15 mouse cellular contexts compared by ENCODE assay signal in the genomic region with DNA sequence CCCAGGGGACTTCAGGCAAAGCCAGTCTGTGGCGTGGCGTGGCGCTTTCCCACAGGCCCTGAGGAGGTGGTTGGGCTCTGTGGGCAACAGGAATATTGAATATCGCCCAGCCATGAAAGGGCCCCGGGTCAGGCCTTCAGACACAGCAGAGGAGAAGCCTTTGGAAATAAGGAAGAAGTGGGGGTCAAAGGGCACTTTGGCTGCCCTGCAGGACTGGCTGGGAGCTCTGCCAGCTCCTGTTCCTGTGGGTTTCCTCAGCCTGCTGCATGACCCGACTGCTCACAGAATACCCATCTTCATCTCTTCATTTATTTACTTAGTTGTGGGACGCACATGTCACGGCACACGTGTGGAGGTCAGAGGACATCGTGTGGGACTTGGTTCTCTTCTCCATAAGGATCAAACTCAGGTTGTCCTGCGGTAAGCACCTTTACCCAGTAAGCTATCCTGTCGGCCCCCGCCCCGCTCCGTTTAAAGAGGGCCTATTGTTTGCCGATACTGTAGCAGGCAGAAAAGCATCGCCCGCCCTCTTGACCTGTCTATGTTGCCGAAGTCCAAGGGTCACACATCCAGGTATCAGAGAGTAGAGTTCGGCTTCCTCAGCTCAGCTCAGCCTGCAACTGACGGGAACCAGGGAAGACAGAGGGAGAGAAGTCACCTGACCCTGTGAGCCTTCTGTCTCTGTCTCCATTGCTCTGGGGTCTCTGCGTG. TPM values are rescaled to one million over a fixed set of nuclear protein-coding genes. Genes with fewer than 3 reads are reported as not detected.
DNase-seq lines count a peak whose midpoint lies in the region; ATAC-seq and TF ChIP-seq lines count a peak whose summit lies in the region.
"Had no signal": no experiment of that assay in that cellular context is flagged by ENCODE, and none has a peak within 500 bp of the region (broad histone marks: within the 10 kb centered on the region; RNA-seq: fewer than 3 reads in every experiment).

No protein-coding gene starts in this region.

- TF ChIP-seq EP300 in liver, embryonic 14.5 days (IDR thresholded peaks at IDR 0.05; ENCODE audit: low read depth) = no peak

- no peak for TF ChIP-seq CTCF in liver, embryonic 14.5 days (IDR thresholded peaks at IDR 0.05; ENCODE audit: low read depth)

- H3K9me3 ChIP-seq in hindbrain, embryonic 10.5 days = no peaks in the 10 kb centered on the region
- no peaks in the 10 kb centered on the region for H3K9me3 ChIP-seq in hindbrain, embryonic 11.5 days (ENCODE audit: control insufficient read depth, low read length)
- H3K9me3 ChIP-seq in ES-E14 (ENCODE audit: control insufficient read depth, insufficient read depth, low read depth, low read length) = no peaks in the 10 kb centered on the region
- H3K9me3 ChIP-seq in liver, embryonic 14.5 days (ENCODE audit: control insufficient read depth, low read length) = no peaks in the 10 kb centered on the region
- no peaks in the 10 kb centered on the region for H3K9me3 ChIP-seq in embryonic facial prominence, embryonic 10.5 days
- H3K9me3 ChIP-seq: limb, embryonic 12.5 days; neural tube, embryonic 12.5 days had no signal

- 50% methylated on average over 22 of the region's 22 CpGs for WGBS in hindbrain, embryonic 10.5 days
- 62% methylated on average over 22 of the region's 22 CpGs for WGBS in hindbrain, embryonic 11.5 days
- 63% methylated on average over 22 of the region's 22 CpGs for WGBS in liver, embryonic 14.5 days (ENCODE audit: insufficient replicate concordance)
- WGBS in embryonic facial prominence, embryonic 10.5 days = 58% methylated on average over 22 of the region's 22 CpGs

- in situ Hi-C loops in ES-E14 (cut with MboI; ENCODE audit: low sequenced_read_pairs in 2 of 2, unreplicated experiment in 2 of 2) = no loop called here

- peak overlapping the region; percentile 51 for H3K27ac ChIP-seq in hindbrain, embryonic 10.5 days
- H3K27ac ChIP-seq in hindbrain, embryonic 11.5 days (ENCODE audit: low read depth, low read length) = no peak overlapping the region
- no peak overlapping the region for H3K27ac ChIP-seq in ES-E14 (ENCODE audit: insufficient read depth, low read depth, low read length, poor library complexity, severe bottlenecking)
- H3K27ac ChIP-seq in liver, embryonic 14.5 days = no peak overlapping the region
- H3K27ac ChIP-seq in embryonic facial prominence, embryonic 10.5 days (replicated peaks) = no peak overlapping the region
- H3K27ac ChIP-seq: limb, embryonic 12.5 days; neural tube, embryonic 12.5 days had no signal

- no peak overlapping the region for H3K4me3 ChIP-seq in hindbrain, embryonic 10.5 days
- no peak overlapping the region for H3K4me3 ChIP-seq in hindbrain, embryonic 11.5 days (ENCODE audit: low read depth, low read length)
- peak overlapping the region; percentile 16 to 33; a peak in 2 of 4 replicates for H3K4me3 ChIP-seq in ES-E14 (ENCODE audit: insufficient read depth in 1 of 2, low read depth in 1 of 2, low read length in 2 of 2, poor library complexity in 1 of 2, severe bottlenecking in 1 of 2)
- no peak overlapping the region for H3K4me3 ChIP-seq in liver, embryonic 14.5 days (ENCODE audit: insufficient read depth in 1 of 2, low read depth in 2 of 2, low read length in 2 of 2)
- no peak overlapping the region for H3K4me3 ChIP-seq in embryonic facial prominence, embryonic 10.5 days
- H3K4me3 ChIP-seq: limb, embryonic 12.5 days; neural tube, embryonic 12.5 days had no signal

- H3K4me2 ChIP-seq in hindbrain, embryonic 11.5 days (replicated peaks; ENCODE audit: low read depth, low read length) = no peak overlapping the region
- H3K4me2 ChIP-seq in liver, embryonic 14.5 days (ENCODE audit: low read depth) = no peak overlapping the region
- H3K4me2 ChIP-seq: limb, embryonic 12.5 days; neural tube, embryonic 12.5 days had no signal

- H3K9ac ChIP-seq in hindbrain, embryonic 11.5 days (ENCODE audit: low read depth, low read length) = no peak overlapping the region
- H3K9ac ChIP-seq in ES-E14 (ENCODE audit: insufficient read depth, low read depth, low read length, poor library complexity, severe bottlenecking) = 0 out of 2 replicates have a peak overlapping the region, but pooled peaks have one; percentile 18
- H3K9ac ChIP-seq in liver, embryonic 14.5 days (replicated peaks) = no peak overlapping the region
- H3K9ac ChIP-seq: limb, embryonic 12.5 days; neural tube, embryonic 12.5 days had no signal

- DNase-seq in hindbrain, embryonic 10.5 days (ENCODE audit: low spot score) = peak; percentile 23
- DNase-seq in hindbrain, embryonic 11.5 days (ENCODE audit: low spot score) = no peak
- DNase-seq in ES-E14 (ENCODE audit: low read depth, low spot score) = no peak
- peak; percentile 86 for DNase-seq in kidney, postnatal 14 days
- DNase-seq in liver, embryonic 14.5 days (ENCODE audit: low read depth in 3 of 3, low spot score in 3 of 3) = no peak
- no peak for DNase-seq in embryonic facial prominence, embryonic 10.5 days (ENCODE audit: low spot score)
- DNase-seq in lung, postnatal 4 days = no peak
- no peak for DNase-seq in lung, postnatal 36 days
- DNase-seq: B cell, adult 2 months; heart, postnatal 14 days; layer of hippocampus, postnatal 36 days; lung, postnatal 14 days; thymus, adult 18-20 months had no signal

- H3K4me1 ChIP-seq in hindbrain, embryonic 10.5 days (replicated peaks) = peaks cover 31% of the 10 kb centered on the region
- H3K4me1 ChIP-seq in hindbrain, embryonic 11.5 days (replicated peaks; ENCODE audit: control insufficient read depth, insufficient read depth, low read length) = no peaks in the 10 kb centered on the region
- H3K4me1 ChIP-seq in ES-E14 (ENCODE audit: control insufficient read depth in 2 of 2, insufficient read depth in 2 of 2, low read length in 2 of 2, poor library complexity in 1 of 2) = peaks cover 8 to 20% of the 10 kb centered on the region in 2 experiments
- H3K4me1 ChIP-seq in liver, embryonic 14.5 days (replicated peaks; ENCODE audit: control insufficient read depth in 2 of 2, insufficient read depth in 2 of 2, low read length in 1 of 2) = peaks cover 0 to 3% of the 10 kb centered on the region in 2 experiments; a peak in 2 of 4 replicates
- peaks cover 33% of the 10 kb centered on the region for H3K4me1 ChIP-seq in embryonic facial prominence, embryonic 10.5 days
- H3K4me1 ChIP-seq: neural tube, embryonic 12.5 days had no signal

- ATAC-seq in hindbrain, embryonic 11.5 days (ENCODE audit: low FRiP score) = no peak
- peak; percentile 25 for ATAC-seq in liver, embryonic 14.5 days (ENCODE audit: insufficient read depth)

- no peaks in the 10 kb centered on the region for H3K36me3 ChIP-seq in hindbrain, embryonic 10.5 days
- H3K36me3 ChIP-seq in hindbrain, embryonic 11.5 days (ENCODE audit: control insufficient read depth, insufficient read depth, low read length) = no peaks in the 10 kb centered on the region
- no peaks in the 10 kb centered on the region for H3K36me3 ChIP-seq in ES-E14 (ENCODE audit: control insufficient read depth, insufficient read depth, low read length, poor library complexity, severe bottlenecking)
- H3K36me3 ChIP-seq in liver, embryonic 14.5 days (replicated peaks; ENCODE audit: control insufficient read depth, insufficient read depth, low read depth) = no peaks in the 10 kb centered on the region
- no peaks in the 10 kb centered on the region for H3K36me3 ChIP-seq in embryonic facial prominence, embryonic 10.5 days (replicated peaks)
- H3K36me3 ChIP-seq: limb, embryonic 12.5 days; neural tube, embryonic 12.5 days had no signal

- no peaks in the 10 kb centered on the region for H3K27me3 ChIP-seq in hindbrain, embryonic 10.5 days (ENCODE audit: insufficient read depth, poor library complexity, severe bottlenecking)
- H3K27me3 ChIP-seq in hindbrain, embryonic 11.5 days (ENCODE audit: control insufficient read depth, insufficient read depth, low read length) = no peaks in the 10 kb centered on the region
- H3K27me3 ChIP-seq in liver, embryonic 14.5 days (ENCODE audit: control insufficient read depth, insufficient read depth, low read length) = no peaks in the 10 kb centered on the region
- no peaks in the 10 kb centered on the region for H3K27me3 ChIP-seq in embryonic facial prominence, embryonic 10.5 days (replicated peaks; ENCODE audit: low read depth, poor library complexity, severe bottlenecking)
- H3K27me3 ChIP-seq: limb, embryonic 12.5 days; neural tube, embryonic 12.5 days had no signal

TF ChIP-seq in ES-E14, 5 proteins besides CTCF, POLR2A, EP300 and RAD21:
- TF ChIP-seq CHD2 (IDR thresholded peaks at IDR 0.05; ENCODE audit: low read depth, low read length) = no peak
- TF ChIP-seq MAFK (IDR thresholded peaks at IDR 0.05; ENCODE audit: insufficient read depth, low read depth, low read length) = no peak
- no peak for TF ChIP-seq ZNF384 (IDR thresholded peaks at IDR 0.05; ENCODE audit: low read depth, low read length)
- no peak for TF ChIP-seq HCFC1 (IDR thresholded peaks at IDR 0.05; ENCODE audit: borderline replicate concordance, insufficient read depth, low read length)
- no peak for TF ChIP-seq ZC3H11A (IDR thresholded peaks at IDR 0.05; ENCODE audit: borderline replicate concordance, low read depth, low read length)
TF ChIP-seq in ES-E14: peak in this region for 0.

RNA-seq across cellular contexts. Expression of gene Adnp, which starts 59.0 kb away (rescaled TPM):
- 2.3 and 2.7 TPM in 2 replicates for polyA plus RNA-seq in hindbrain, embryonic 10.5 days (2016; fragmentation: Nextera tagmentation; extraction: Ambion mirVana)
- 2.8 and 8.5 TPM in 2 replicates for polyA plus RNA-seq in hindbrain, embryonic 11.5 days (2014; fragmentation: Nextera tagmentation; extraction: Ambion mirVana)
- total RNA-seq in ES-E14 (2012; rRNA removed) = 13.2 and 15.9 TPM in 2 replicates
- 6.6 and 7.5 TPM in 2 replicates for polyA plus RNA-seq in liver, embryonic 14.5 days (2012; rRNA removed)
- 0.51 and 1.6 TPM in 2 replicates for polyA plus RNA-seq in liver, embryonic 14.5 days (2014; fragmentation: Nextera tagmentation; extraction: Ambion mirVana)
- polyA plus RNA-seq in embryonic facial prominence, embryonic 10.5 days (2016; fragmentation: Nextera tagmentation; extraction: Ambion mirVana) = 3.4 and 3.5 TPM in 2 replicates

Comparison
In these comparisons a context has a peak if more than half of its experiments do, and no peak if none do; other contexts are left out.
1. DNase-seq: peak in hindbrain, embryonic 10.5 days (single experiment) and kidney, postnatal 14 days (single experiment); none in hindbrain, embryonic 11.5 days (single experiment), ES-E14 (single experiment), liver, embryonic 14.5 days (0 of 3), embryonic facial prominence, embryonic 10.5 days (single experiment), lung, postnatal 4 days (0 of 2) and lung, postnatal 36 days (single experiment).
2. H3K4me3 ChIP-seq: peak in ES-E14 (2 of 2); none in hindbrain, embryonic 10.5 days (single experiment), hindbrain, embryonic 11.5 days (single experiment), liver, embryonic 14.5 days (0 of 2) and embryonic facial prominence, embryonic 10.5 days (single experiment).